Mouse (Mus musculus): Measurements from ENCODE around the gene Tmcc1. TPM values are rescaled to one million over a fixed set of nuclear protein-coding genes. Genes with fewer than 3 reads are reported as not detected.
"Not testable (repeated sequence)": the region's sequence is repeated elsewhere in the genome, so short reads cannot be mapped to it uniquely, and the experiment has no call there.

Tmcc1 gene
- total RNA-seq, 2 experiments from 2014 or later = 34.4 to 48.0 TPM

GRCm38 (mm10) chr6:116147386-116147785 lies 45.9 kb downstream of the Tmcc1 start:
- DNase-seq = no peak

- no peak for DNase-seq
These were observed 51.6 kb downstream of the Tmcc1 start for GRCm38 (mm10) chr6:116141696-116142095.

DNA sequence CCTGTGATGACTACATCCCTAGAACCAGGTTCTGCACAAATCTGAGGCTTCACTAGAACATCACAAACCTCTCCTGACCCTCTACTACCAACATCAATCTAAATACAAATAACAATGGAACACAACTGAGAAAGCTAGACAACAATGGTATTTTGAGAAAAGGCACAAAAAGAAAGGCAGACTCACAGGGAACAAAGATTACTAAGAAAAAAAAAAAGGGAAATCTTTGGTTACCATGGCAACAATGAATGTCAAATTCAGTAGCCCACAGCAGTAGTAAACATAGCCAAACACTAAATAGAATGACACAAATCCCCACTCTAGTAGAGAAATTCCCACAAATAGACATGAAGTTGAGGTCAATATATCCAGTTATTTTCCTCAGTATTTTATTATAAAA lies 52.5 kb downstream of the Tmcc1 start:
- no peak for DNase-seq

GRCm38 (mm10) chr6:116139143-116139856 lies 54.0 kb downstream of the Tmcc1 start:
- DNase-seq = no peak

- DNase-seq = no peak
These were observed 57.2 kb downstream of the Tmcc1 start for GRCm38 (mm10) chr6:116135971-116136632.

GRCm38 (mm10) chr6:116133756-116134155 lies 59.5 kb downstream of the Tmcc1 start:
- no peak for DNase-seq

DNA sequence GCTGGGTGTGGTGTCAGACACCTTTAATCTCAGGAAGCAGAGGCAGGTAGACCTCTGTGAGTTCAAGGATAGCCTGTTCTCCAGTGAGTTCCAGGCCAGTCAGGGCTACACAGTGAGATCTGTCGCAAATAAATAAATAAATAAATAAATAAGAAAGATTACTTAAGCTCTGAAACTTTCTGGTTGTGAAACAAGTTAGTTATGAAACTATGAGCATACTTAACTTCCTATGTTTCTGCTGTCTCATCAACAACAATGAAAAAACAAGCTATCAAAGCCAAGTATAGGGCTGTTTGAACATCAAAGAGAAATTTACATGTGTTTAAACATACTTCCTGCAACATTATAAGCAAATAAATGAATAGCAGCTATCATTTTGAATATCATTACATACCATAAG lies 61.5 kb downstream of the Tmcc1 start:
- DNase-seq = no peak

GRCm38 (mm10) chr6:116128710-116129109 lies 64.6 kb downstream of the Tmcc1 start:
- DNase-seq = no peak

GRCm38 (mm10) chr6:116127918-116128443 lies 65.3 kb downstream of the Tmcc1 start:
- no peak for DNase-seq

DNA sequence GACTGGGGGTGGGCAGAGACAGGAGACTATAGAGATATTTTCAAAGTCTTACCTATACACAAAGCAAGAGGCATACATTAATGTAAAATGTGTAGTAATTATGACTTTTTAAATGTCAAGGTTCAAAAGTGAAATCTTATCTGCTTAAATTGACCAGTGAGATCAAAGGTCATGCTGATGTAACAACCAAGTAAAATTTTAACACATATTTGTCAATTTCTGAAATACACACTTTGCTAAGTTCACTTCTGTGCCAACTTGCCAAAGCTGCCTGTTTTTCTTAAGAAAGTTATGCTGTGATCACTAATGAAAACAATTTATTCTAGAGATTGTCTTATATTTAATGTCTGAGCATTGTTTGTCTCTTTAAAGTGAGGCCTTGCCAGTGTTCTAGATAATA lies 66.7 kb downstream of the Tmcc1 start:
- no peak for DNase-seq

DNA sequence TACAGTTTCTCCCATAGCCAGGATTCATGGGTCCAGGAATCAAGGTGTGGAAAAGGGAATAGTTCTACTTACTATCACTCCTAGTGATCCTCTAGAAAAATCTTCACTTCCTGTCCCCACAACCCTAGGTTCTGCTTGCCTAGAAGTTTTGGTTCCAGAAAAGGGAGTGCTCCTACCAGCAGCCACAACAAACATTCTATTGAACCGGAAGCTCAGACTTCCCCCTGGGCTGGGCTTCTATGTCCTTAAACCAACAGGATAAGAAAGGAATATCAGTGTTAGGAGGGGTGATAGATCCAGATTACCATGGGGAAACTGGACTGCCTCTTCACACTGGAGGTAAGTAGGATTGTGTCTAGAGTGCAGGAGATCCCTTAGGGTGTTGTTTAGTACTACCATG lies 70.4 kb downstream of the Tmcc1 start:
- DNase-seq = no peak

DNA sequence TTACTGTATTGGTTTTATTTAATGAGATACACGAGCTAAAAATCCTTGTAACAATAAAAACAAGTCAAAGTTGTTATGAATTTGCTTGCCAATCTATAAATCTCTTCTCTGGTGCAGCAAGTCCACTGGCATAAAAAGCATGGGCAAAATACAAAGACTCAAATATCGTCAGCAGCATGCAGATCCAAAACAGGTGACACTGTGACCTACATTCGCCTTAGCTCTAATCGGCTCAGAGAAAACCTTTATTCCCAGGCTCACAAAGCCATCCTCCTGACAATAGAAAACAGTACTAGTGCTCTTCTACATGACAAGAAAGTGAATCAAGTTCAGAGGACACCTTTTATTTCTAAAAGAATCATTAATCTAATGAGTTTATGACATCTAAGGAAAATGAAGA lies 73.6 kb downstream of the Tmcc1 start:
- DNase-seq = no peak

GRCm38 (mm10) chr6:116116634-116117033 lies 76.7 kb downstream of the Tmcc1 start:
- not testable (repeated sequence) for DNase-seq

DNA sequence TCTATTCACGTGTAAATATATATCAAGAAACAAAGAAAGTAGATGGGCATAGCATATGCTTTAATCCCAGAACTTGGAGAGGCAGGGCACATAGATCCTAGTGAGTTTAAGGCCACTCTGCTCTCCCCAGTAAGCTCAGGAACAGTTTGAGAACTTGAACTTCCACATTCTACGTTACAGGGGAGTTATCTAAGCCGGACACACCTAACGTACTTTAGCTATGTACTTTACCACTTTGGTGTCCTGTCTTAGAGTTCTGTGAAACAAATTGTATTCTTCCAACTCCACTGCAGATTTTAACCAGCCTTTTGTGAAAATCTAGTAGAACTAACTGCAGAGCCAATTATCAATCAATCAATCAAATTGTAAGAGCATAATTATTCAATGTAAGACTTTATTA lies 82.7 kb downstream of the Tmcc1 start:
- DNase-seq = no peak

GRCm38 (mm10) chr6:116107471-116108358 lies 85.6 kb downstream of the Tmcc1 start:
- peak; percentile 23 for DNase-seq

DNA sequence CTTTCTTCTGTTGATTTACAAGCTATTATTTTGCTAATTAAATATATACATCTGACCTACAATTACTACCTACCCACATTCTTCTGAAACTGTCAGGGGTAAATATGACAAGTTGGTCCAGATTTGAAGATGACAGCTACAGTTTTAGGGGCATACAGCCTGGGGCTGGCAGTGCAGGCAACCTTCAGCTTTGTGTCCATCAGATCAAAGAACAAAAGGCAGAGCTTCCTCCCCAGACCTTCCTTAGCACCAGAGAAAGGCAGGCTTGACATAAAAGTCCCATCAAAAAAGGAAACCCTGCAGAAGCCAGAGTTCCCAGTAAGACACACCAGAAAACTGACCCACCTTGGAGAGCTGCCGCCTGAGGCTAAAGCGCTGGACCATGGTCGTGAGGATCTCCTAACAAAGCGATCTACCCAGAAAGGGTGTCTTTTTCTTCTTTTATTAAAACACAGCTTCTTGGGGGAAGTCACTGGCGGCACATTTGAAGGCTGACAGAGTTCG lies 86.3 kb downstream of the Tmcc1 start:
- DNase-seq = no peak

DNA sequence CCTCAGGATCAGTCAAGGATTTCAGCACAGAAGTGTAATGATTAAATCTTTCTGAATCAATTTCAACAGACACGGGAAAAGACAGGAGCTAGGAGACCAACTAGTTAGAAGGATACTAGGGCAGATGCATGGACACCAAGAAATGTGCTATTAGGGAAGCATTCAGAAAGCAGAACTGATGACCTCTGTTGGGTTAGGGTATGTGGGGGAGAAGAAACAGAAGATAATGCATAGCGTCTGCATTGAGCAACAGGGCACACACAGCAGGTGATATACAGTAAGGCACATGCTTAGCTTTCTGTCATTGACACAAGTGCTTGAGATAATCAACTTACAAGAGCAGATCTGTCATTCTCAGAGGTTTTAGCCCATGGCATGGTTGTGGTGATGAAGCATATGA lies 95.7 kb downstream of the Tmcc1 start:
- no peak for DNase-seq

DNA sequence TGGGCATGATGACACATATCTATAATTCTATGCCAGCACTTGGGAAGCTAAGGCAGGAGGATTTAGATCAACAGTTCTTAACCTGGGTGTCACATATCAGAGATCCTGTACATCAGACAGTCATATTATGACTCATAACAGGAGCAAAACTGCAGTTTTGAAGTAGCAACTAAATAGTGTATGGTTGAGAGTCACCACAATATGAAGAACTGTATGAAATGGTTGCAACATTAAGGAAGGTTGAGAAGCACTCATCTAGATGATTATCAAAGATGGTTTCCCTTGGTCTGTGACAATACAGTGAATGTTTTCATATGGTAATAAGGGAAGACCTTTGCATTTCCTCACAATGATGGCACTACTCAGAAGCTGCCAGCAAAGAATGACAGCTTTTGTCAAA lies 103.9 kb downstream of the Tmcc1 start:
- no peak for DNase-seq

DNA sequence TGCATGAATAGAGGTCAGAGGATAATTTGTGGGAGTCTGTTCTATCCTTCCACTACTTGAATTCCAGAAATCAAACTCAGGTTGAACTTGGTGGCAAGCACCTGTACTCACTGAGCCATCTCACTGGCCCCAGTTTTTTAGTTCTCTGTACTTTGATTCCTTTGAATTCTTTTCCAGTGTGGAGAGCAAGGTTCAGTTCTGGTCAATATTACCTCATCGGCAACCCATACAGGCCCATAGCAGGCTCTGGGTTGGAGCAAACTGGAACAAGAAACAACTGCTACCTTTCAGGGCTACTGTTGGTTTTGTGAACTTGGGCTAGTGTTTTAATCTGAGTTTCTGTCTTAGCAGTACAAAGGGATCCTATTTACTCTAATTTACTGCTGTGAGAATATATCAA lies 107.2 kb downstream of the Tmcc1 start:
- DNase-seq = no peak

- DNase-seq = no peak
These were observed 111.0 kb downstream of the Tmcc1 start for GRCm38 (mm10) chr6:116082239-116082638.

GRCm38 (mm10) chr6:116081375-116081774 lies 111.9 kb downstream of the Tmcc1 start:
- DNase-seq = peak; percentile 13

DNA sequence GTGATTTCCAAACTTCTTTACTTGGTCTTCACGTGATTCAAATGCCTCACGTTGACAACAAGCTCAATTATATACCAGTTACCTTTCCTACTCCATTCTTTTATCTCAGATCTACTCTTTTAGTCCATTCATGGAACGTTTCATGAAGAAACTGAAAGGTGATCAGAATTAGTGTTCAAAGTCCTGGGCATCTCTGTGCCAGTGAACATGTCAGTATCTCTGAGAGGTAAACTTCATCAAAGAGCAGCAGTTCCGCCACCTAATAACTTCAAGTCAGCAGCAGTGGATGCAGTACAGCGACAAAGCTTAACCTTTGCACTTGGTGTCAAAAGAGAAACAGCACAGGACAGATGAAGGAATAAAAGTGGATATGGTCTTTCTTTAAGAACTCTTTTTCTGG lies 112.5 kb downstream of the Tmcc1 start:
- no peak for DNase-seq

GRCm38 (mm10) chr6:116077608-116078007 lies 115.7 kb downstream of the Tmcc1 start:
- peak; percentile 28 for DNase-seq

All from gastrocnemius, postnatal 25 days (tissue).